Mouse (Mus musculus) frontal cortex, postnatal 10 days (tissue): ENCODE measurements at regions not wholly inside any gene's neighbourhood (a gene's known extent, or its start where the extent isn't known, plus 50 kb on each side); places are given as distances from the start of the nearest gene placed in this dataset.
A peak's percentile ranks its signal among the peaks of the same experiment; 100 is the strongest.
"Not testable (repeated sequence)": the region's sequence is repeated elsewhere in the genome, so short reads cannot be mapped to it uniquely, and the experiment has no call there.

Experiments
- DNase-seq, 2 experiments: peaks; one replicate each; pipeline ENCODE4 v3.0.0; 2022; ENCODE audit warnings: low spot score in 2 of 2, mixed read lengths in 1 of 2

- DNase-seq, result no peak
Measured at GRCm38 (mm10) chr9:33007456-33008063, 371.5 kb downstream of the Ets1 start.

- no peak for DNase-seq
Measured at GRCm38 (mm10) chr9:33011241-33011640, 375.2 kb downstream of the Ets1 start.

- no peak for DNase-seq
Measured at GRCm38 (mm10) chr9:33035401-33035800, 399.4 kb downstream of the Ets1 start.

GRCm38 (mm10) chr9:33039221-33039790 is 403.3 kb downstream of the Ets1 start:
- DNase-seq, result no peak

- DNase-seq, result no peak
Measured at GRCm38 (mm10) chr9:33050789-33051188, 414.8 kb downstream of the Ets1 start.

GRCm38 (mm10) chr9:33060636-33061264 is 424.7 kb downstream of the Ets1 start:
- no peak for DNase-seq

GRCm38 (mm10) chr9:33062476-33062875 is 426.5 kb downstream of the Ets1 start:
- peak; percentile 27 to 34 for DNase-seq

- DNase-seq, result no peak
Measured at GRCm38 (mm10) chr9:33065331-33065730, 429.3 kb downstream of the Ets1 start.

- DNase-seq, result no peak
Measured at GRCm38 (mm10) chr9:33067521-33067920, 431.5 kb downstream of the Ets1 start.

GRCm38 (mm10) chr9:33070116-33070515 is 434.1 kb downstream of the Ets1 start:
- DNase-seq, result no peak

GRCm38 (mm10) chr9:33080271-33080670 is 444.2 kb downstream of the Ets1 start:
- no peak for DNase-seq

GRCm38 (mm10) chr9:33080774-33081173 is 444.8 kb downstream of the Ets1 start:
- peak in 1 of 2 experiments; percentile 16 for DNase-seq

GRCm38 (mm10) chr9:33089977-33090376 is 454.0 kb downstream of the Ets1 start:
- DNase-seq, result no peak

GRCm38 (mm10) chr9:33091664-33092063 is 455.6 kb downstream of the Ets1 start:
- DNase-seq, result no peak

- peak in 1 of 2 experiments; percentile 71 for DNase-seq
Measured at GRCm38 (mm10) chr9:33095654-33096053, 459.6 kb downstream of the Ets1 start.

- DNase-seq, result no peak
Measured at GRCm38 (mm10) chr9:33101206-33101605, 465.2 kb downstream of the Ets1 start.

- no peak for DNase-seq
Measured at GRCm38 (mm10) chr9:33104623-33105074, 468.6 kb downstream of the Ets1 start.

GRCm38 (mm10) chr9:33123841-33124240 is 487.8 kb downstream of the Ets1 start:
- no peak for DNase-seq

GRCm38 (mm10) chr9:33152186-33152585 is 516.2 kb downstream of the Ets1 start:
- no peak for DNase-seq

- no peak for DNase-seq
Measured at GRCm38 (mm10) chr9:33168159-33168558, 532.1 kb downstream of the Ets1 start.

- DNase-seq, result not testable (repeated sequence)
Measured at GRCm38 (mm10) chr9:33169093-33169492, 533.1 kb downstream of the Ets1 start.

- no peak for DNase-seq
Measured at GRCm38 (mm10) chr9:33180066-33180465, 544.0 kb downstream of the Ets1 start.

- no peak for DNase-seq
Measured at GRCm38 (mm10) chr9:33187187-33187586, 551.2 kb downstream of the Ets1 start.
